Comparison of ENCODE assay signal across 20 mouse cellular contexts in genomic region chr8:95822699-95823098, GRCm38 (mm10). TPM values are rescaled to one million over a fixed set of nuclear protein-coding genes. Genes with fewer than 3 reads are reported as not detected.
A peak's percentile ranks its signal among the peaks of the same experiment; 100 is the strongest.
DNase-seq lines count a peak whose midpoint lies in the region; ATAC-seq and TF ChIP-seq lines count a peak whose summit lies in the region.
"Had no signal": no experiment of that assay in that cellular context is flagged by ENCODE, and none has a peak within 500 bp of the region (broad histone marks: within the 10 kb centered on the region; RNA-seq: fewer than 3 reads in every experiment).

No protein-coding gene starts in this region.

- intact Hi-C loops in heart, postnatal 10 days (cut with DNase I), result no loop called here

- WGBS in heart, embryonic 10.5 days, result 33% methylated on average over 3 of the region's 3 CpGs
- WGBS in heart, embryonic 12.5 days, result 22% methylated on average over 3 of the region's 3 CpGs
- WGBS in heart, postnatal 0 days, result 14% methylated on average over 3 of the region's 3 CpGs
- 95% methylated on average over 3 of the region's 3 CpGs for WGBS in hindbrain, embryonic 13.5 days

- no peaks in the 10 kb centered on the region for H3K9me3 ChIP-seq in heart, embryonic 10.5 days
- H3K9me3 ChIP-seq in heart, embryonic 12.5 days (replicated peaks), result no peaks in the 10 kb centered on the region
- H3K9me3 ChIP-seq in heart, postnatal 0 days (replicated peaks; ENCODE audit: control insufficient read depth, low read length), result no peaks in the 10 kb centered on the region
- no peaks in the 10 kb centered on the region for H3K9me3 ChIP-seq in hindbrain, embryonic 13.5 days
- H3K9me3 ChIP-seq: embryonic facial prominence, embryonic 15.5 days; forebrain, embryonic 10.5 days; forebrain, embryonic 15.5 days; hindbrain, embryonic 10.5 days; hindbrain, embryonic 15.5 days had no signal

- no peaks in the 10 kb centered on the region for H3K27me3 ChIP-seq in heart, embryonic 10.5 days (ENCODE audit: insufficient read depth, poor library complexity, severe bottlenecking)
- no peaks in the 10 kb centered on the region for H3K27me3 ChIP-seq in heart, embryonic 12.5 days (replicated peaks)
- no peaks in the 10 kb centered on the region for H3K27me3 ChIP-seq in heart, postnatal 0 days (ENCODE audit: control insufficient read depth, insufficient read depth, low read length)
- no peaks in the 10 kb centered on the region for H3K27me3 ChIP-seq in hindbrain, embryonic 13.5 days
- H3K27me3 ChIP-seq: embryonic facial prominence, embryonic 15.5 days; forebrain, embryonic 15.5 days; hindbrain, embryonic 15.5 days had no signal

- H3K36me3 ChIP-seq in heart, embryonic 10.5 days, result no peaks in the 10 kb centered on the region
- H3K36me3 ChIP-seq in heart, embryonic 12.5 days, result no peaks in the 10 kb centered on the region
- no peaks in the 10 kb centered on the region for H3K36me3 ChIP-seq in heart, postnatal 0 days (replicated peaks; ENCODE audit: control insufficient read depth, insufficient read depth, low read length)
- H3K36me3 ChIP-seq in hindbrain, embryonic 13.5 days, result no peaks in the 10 kb centered on the region
- H3K36me3 ChIP-seq: embryonic facial prominence, embryonic 15.5 days; forebrain, embryonic 10.5 days; forebrain, embryonic 15.5 days; hindbrain, embryonic 10.5 days; hindbrain, embryonic 15.5 days had no signal

- TF ChIP-seq CTCF in heart, postnatal 0 days (IDR thresholded peaks at IDR 0.05; ENCODE audit: low read depth), result no peak

- H3K27ac ChIP-seq in heart, embryonic 10.5 days, result 0 out of 2 replicates have a peak overlapping the region, but pooled peaks have one; percentile 42
- peak overlapping the region; percentile 54; the same call in 1 of the 2 replicates for H3K27ac ChIP-seq in heart, embryonic 12.5 days (ENCODE audit: poor library complexity, severe bottlenecking)
- H3K27ac ChIP-seq in heart, postnatal 0 days (ENCODE audit: low read depth), result peak overlapping the region; percentile 38
- no peak overlapping the region for H3K27ac ChIP-seq in hindbrain, embryonic 13.5 days
- H3K27ac ChIP-seq: embryonic facial prominence, embryonic 15.5 days; forebrain, embryonic 10.5 days; forebrain, embryonic 15.5 days; hindbrain, embryonic 10.5 days; hindbrain, embryonic 15.5 days had no signal

- no peak overlapping the region for H3K9ac ChIP-seq in heart, embryonic 12.5 days
- no peak overlapping the region for H3K9ac ChIP-seq in heart, postnatal 0 days (replicated peaks; ENCODE audit: low read depth, low read length)
- H3K9ac ChIP-seq in hindbrain, embryonic 13.5 days, result no peak overlapping the region
- H3K9ac ChIP-seq: embryonic facial prominence, embryonic 15.5 days; forebrain, embryonic 15.5 days; hindbrain, embryonic 15.5 days had no signal

- H3K4me3 ChIP-seq in heart, embryonic 10.5 days, result no peak overlapping the region
- H3K4me3 ChIP-seq in heart, embryonic 12.5 days, result no peak overlapping the region
- H3K4me3 ChIP-seq in heart, postnatal 0 days (ENCODE audit: low read depth, low read length), result no peak overlapping the region
- no peak overlapping the region for H3K4me3 ChIP-seq in hindbrain, embryonic 13.5 days
- H3K4me3 ChIP-seq: embryonic facial prominence, embryonic 15.5 days; erythroblast, embryonic 14.5 days; forebrain, embryonic 10.5 days; forebrain, embryonic 15.5 days; hindbrain, embryonic 10.5 days; hindbrain, embryonic 15.5 days had no signal

- H3K4me2 ChIP-seq in heart, embryonic 12.5 days, result no peak overlapping the region
- no peak overlapping the region for H3K4me2 ChIP-seq in heart, postnatal 0 days (ENCODE audit: low read depth, low read length)
- H3K4me2 ChIP-seq in hindbrain, embryonic 13.5 days, result no peak overlapping the region
- H3K4me2 ChIP-seq: embryonic facial prominence, embryonic 15.5 days; forebrain, embryonic 15.5 days; hindbrain, embryonic 15.5 days had no signal

- no peak for DNase-seq in heart, embryonic 10.5 days (ENCODE audit: low spot score)
- DNase-seq in heart, postnatal 10 days, result no peak
- DNase-seq in MN1 (ENCODE audit: low spot score), result peak; percentile 76
- DNase-seq in heart, postnatal 0 days (ENCODE audit: low spot score), result peak; percentile 43
- DNase-seq: adrenal gland, adult 8-10 months; adrenal gland, postnatal 36 days; cerebellum, adult 2 months; cerebellum, postnatal 14 days; embryo, embryonic 11 days; gastrocnemius, postnatal 36 days; kidney, adult 2 months had no signal

- peaks cover 22% of the 10 kb centered on the region for H3K4me1 ChIP-seq in heart, embryonic 10.5 days
- peaks cover 23% of the 10 kb centered on the region for H3K4me1 ChIP-seq in heart, embryonic 12.5 days (replicated peaks)
- H3K4me1 ChIP-seq in heart, postnatal 0 days (ENCODE audit: control insufficient read depth, insufficient read depth), result peaks cover 12% of the 10 kb centered on the region
- no peaks in the 10 kb centered on the region for H3K4me1 ChIP-seq in hindbrain, embryonic 13.5 days (replicated peaks)
- H3K4me1 ChIP-seq: embryonic facial prominence, embryonic 15.5 days; forebrain, embryonic 15.5 days; hindbrain, embryonic 15.5 days had no signal

- TF ChIP-seq EP300 in heart, postnatal 0 days (IDR thresholded peaks at IDR 0.05; ENCODE audit: low read depth), result no peak

- peak; percentile 50; the same call in 1 of the 2 replicates for ATAC-seq in heart, embryonic 12.5 days (ENCODE audit: insufficient number of reproducible peaks, low FRiP score)
- ATAC-seq in heart, postnatal 0 days (ENCODE audit: insufficient read depth, low read depth), result peak; percentile 82
- ATAC-seq in hindbrain, embryonic 13.5 days (ENCODE audit: low FRiP score), result no peak
- ATAC-seq: forebrain, embryonic 15.5 days; intestine, embryonic 16.5 days had no signal

RNA-seq across cellular contexts. Expression of gene Sap18b, which starts 2.4 kb away (rescaled TPM):
- 321 and 398 TPM in 2 replicates for polyA plus RNA-seq in heart, embryonic 10.5 days (2016; fragmentation: Nextera tagmentation; extraction: Ambion mirVana)
- total RNA-seq in heart, postnatal 10 days (2021), result 100 to 1,000 TPM in 1 of 2 experiments, 10 to 100 TPM in 1; 97.5 to 101 TPM
- 327 and 342 TPM in 2 replicates for polyA plus RNA-seq in heart, embryonic 12.5 days (2016; fragmentation: Nextera tagmentation; extraction: Ambion mirVana)
- 65.4 and 65.9 TPM in 2 replicates for total RNA-seq in heart, postnatal 0 days (2014; rRNA removed; ENCODE audit: low replicate concordance)
- 283 and 292 TPM in 2 replicates for polyA plus RNA-seq in heart, postnatal 0 days (2015; fragmentation: Nextera tagmentation; extraction: Ambion mirVana)
- polyA plus RNA-seq in hindbrain, embryonic 13.5 days (2015; fragmentation: Nextera tagmentation; extraction: Ambion mirVana), result 258 and 278 TPM in 2 replicates

RNA-seq across cellular contexts. Expression of gene Cnot1, which starts 15.4 kb away (rescaled TPM):
- 81.1 and 87.1 TPM in 2 replicates for polyA plus RNA-seq in heart, embryonic 10.5 days (2016; fragmentation: Nextera tagmentation; extraction: Ambion mirVana)
- 100 to 1,000 TPM; 156 to 158 TPM for total RNA-seq in heart, postnatal 10 days (2021)
- 80.7 and 89.2 TPM in 2 replicates for polyA plus RNA-seq in heart, embryonic 12.5 days (2016; fragmentation: Nextera tagmentation; extraction: Ambion mirVana)
- 203 and 290 TPM in 2 replicates for total RNA-seq in heart, postnatal 0 days (2014; rRNA removed; ENCODE audit: low replicate concordance)
- polyA plus RNA-seq in heart, postnatal 0 days (2015; fragmentation: Nextera tagmentation; extraction: Ambion mirVana), result 21.0 and 22.7 TPM in 2 replicates
- 41.0 and 46.4 TPM in 2 replicates for polyA plus RNA-seq in hindbrain, embryonic 13.5 days (2015; fragmentation: Nextera tagmentation; extraction: Ambion mirVana)

RNA-seq across cellular contexts. Expression of gene Slc38a7, which starts 30.6 kb away (rescaled TPM):
- polyA plus RNA-seq in heart, embryonic 10.5 days (2016; fragmentation: Nextera tagmentation; extraction: Ambion mirVana), result 13.5 and 14.3 TPM in 2 replicates
- total RNA-seq in heart, postnatal 10 days (2021), result 10 to 100 TPM in 1 of 2 experiments, 1 to 10 TPM in 1; 9.9 to 11.5 TPM
- polyA plus RNA-seq in heart, embryonic 12.5 days (2016; fragmentation: Nextera tagmentation; extraction: Ambion mirVana), result 12.4 and 13.2 TPM in 2 replicates
- total RNA-seq in heart, postnatal 0 days (2014; rRNA removed; ENCODE audit: low replicate concordance), result 8.7 and 12.5 TPM in 2 replicates
- polyA plus RNA-seq in heart, postnatal 0 days (2015; fragmentation: Nextera tagmentation; extraction: Ambion mirVana), result 7.2 and 7.8 TPM in 2 replicates
- 20.8 and 24.6 TPM in 2 replicates for polyA plus RNA-seq in hindbrain, embryonic 13.5 days (2015; fragmentation: Nextera tagmentation; extraction: Ambion mirVana)

Comparison
In these comparisons a context has a peak if more than half of its experiments do, and no peak if none do; other contexts are left out.
1. DNase-seq: peak in MN1 (single experiment) and heart, postnatal 0 days (single experiment); none in heart, embryonic 10.5 days (single experiment) and heart, postnatal 10 days (0 of 2).